Mouse (Mus musculus): ENCODE measurements at regions not wholly inside any gene's neighbourhood (a gene's known extent, or its start where the extent isn't known, plus 50 kb on each side); places are given as distances from the start of the nearest gene placed in this dataset.
A peak's percentile ranks its signal among the peaks of the same experiment; 100 is the strongest.

DNA sequence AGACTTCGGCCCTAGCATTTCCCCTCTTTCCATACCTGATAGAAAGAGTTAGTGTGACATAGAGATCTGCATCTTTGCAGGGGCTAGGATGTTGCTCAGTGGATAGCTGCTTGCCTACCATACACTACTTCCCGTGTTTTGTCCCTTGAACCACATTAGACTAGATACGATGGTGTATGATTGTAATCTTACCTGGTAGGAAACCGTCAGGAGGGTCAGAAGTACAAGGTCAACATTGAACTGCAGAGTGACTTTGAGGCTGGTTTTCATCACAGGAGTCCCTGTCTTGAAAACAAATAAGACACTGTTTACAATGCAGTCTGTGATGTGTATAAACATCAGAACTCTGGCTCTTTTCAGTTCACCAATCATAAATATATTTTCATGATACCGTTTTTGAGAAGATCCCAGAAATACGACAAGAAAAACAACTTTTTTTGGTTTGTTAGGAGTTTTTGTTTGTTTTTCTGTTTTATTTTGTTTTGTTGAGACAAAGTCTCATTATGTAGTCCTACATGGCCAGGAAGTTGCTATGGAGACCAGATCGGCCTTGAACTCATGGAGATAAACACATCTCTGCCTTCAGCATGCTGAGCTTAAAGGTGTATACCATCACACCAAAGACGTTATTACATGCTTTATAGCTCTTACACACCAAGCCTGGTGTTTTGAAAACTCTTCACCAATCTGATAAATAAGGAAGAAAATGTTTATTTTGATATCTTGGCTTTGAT, 81.2 kb upstream of the Dpyd start:
- Histone ChIP-seq H3K4me2 (ENCODE audit: low read depth) (no peak overlapping the region), H3K36me3 (ENCODE audit: control insufficient read depth, insufficient read depth, low read length) (no peaks in the 10 kb centered on the region), H3K9ac (ENCODE audit: low read length) (no peak overlapping the region), H3K9me3 (ENCODE audit: control insufficient read depth, low read length) (no peaks in the 10 kb centered on the region), H3K4me3 (ENCODE audit: low read depth, low read length) (no peak overlapping the region), H3K27me3 (ENCODE audit: control insufficient read depth, insufficient read depth, low read length) (no peaks in the 10 kb centered on the region), H3K4me1 (ENCODE audit: control insufficient read depth, insufficient read depth, low read length) (no peaks in the 10 kb centered on the region), H3K27ac (ENCODE audit: low read depth, low read length) (no peak overlapping the region)
- ATAC-seq (ENCODE audit: insufficient read depth, low FRiP score, low TSS enrichment) (no peak), DNase-seq (ENCODE audit: low spot score) (no peak)
- WGBS = 87% methylated on average over 8 of the region's 8 CpGs

DNA sequence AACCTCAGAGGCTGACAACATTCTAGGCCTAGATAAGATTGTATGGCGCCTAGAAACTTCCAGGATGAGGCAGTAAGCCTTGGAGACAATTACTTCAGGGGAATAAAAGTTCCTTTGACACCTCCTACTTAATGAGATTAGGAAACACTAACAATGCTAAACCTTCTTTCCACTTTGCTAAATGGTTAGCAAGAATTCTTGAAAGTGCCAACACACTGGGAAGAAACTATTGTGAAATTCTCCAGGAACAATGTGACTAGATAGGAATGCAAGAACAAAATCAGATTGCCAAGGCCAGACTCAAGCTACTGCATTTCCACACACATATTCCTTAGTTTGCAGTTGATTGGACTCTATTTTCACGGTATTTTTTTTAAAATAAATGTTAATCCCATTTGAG, 76.0 kb upstream of the Dpyd start:
- Histone ChIP-seq H3K9ac (ENCODE audit: low read length) (no peak overlapping the region), H3K27me3 (ENCODE audit: control insufficient read depth, insufficient read depth, low read length) (no peaks in the 10 kb centered on the region), H3K4me2 (ENCODE audit: low read depth) (no peak overlapping the region), H3K36me3 (ENCODE audit: control insufficient read depth, insufficient read depth, low read length) (no peaks in the 10 kb centered on the region), H3K4me1 (ENCODE audit: control insufficient read depth, insufficient read depth, low read length) (no peaks in the 10 kb centered on the region), H3K27ac (ENCODE audit: low read depth, low read length) (no peak overlapping the region), H3K4me3 (ENCODE audit: low read depth, low read length) (no peak overlapping the region), H3K9me3 (ENCODE audit: control insufficient read depth, low read length) (no peaks in the 10 kb centered on the region)
- WGBS = 68% methylated on average over 2 of the region's 2 CpGs
- no peak for ATAC-seq (ENCODE audit: insufficient read depth, low FRiP score, low TSS enrichment)
- no peak for DNase-seq (ENCODE audit: low spot score)

DNA sequence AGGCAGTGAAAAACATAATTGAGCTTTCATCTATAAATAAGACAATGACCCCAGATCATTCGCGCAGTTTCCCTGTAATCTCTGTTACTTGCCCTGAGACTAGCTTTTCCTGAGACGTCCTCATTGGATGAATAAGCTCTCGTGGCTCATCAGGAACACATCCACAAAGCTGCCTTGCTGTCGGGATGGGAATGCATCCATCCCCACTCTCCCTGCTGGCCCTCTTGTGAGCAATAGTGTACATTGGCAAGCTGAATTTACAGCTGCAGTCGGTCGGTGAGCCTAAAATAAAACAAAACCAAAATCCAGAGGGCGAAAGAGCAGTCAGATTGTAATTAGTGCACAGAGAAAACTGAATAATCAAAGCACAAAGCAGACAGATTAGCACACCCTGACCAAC, 74.5 kb upstream of the Dpyd start:
- no peak for DNase-seq (ENCODE audit: low spot score)

GRCm38 (mm10) chr3:118491101-118491500, 70.8 kb upstream of the Dpyd start:
- H3K36me3 ChIP-seq (ENCODE audit: control insufficient read depth, insufficient read depth, low read length) = no peaks in the 10 kb centered on the region
- 91% methylated on average over 1 of the region's 1 CpGs for WGBS
- no peaks in the 10 kb centered on the region for H3K9me3 ChIP-seq (ENCODE audit: control insufficient read depth, low read length)
- no peaks in the 10 kb centered on the region for H3K4me1 ChIP-seq (ENCODE audit: control insufficient read depth, insufficient read depth, low read length)
- H3K27ac ChIP-seq (ENCODE audit: low read depth, low read length) = no peak overlapping the region
- H3K27me3 ChIP-seq (ENCODE audit: control insufficient read depth, insufficient read depth, low read length) = no peaks in the 10 kb centered on the region
- no peak overlapping the region for H3K9ac ChIP-seq (ENCODE audit: low read length)
- H3K4me2 ChIP-seq (ENCODE audit: low read depth) = no peak overlapping the region
- H3K4me3 ChIP-seq (ENCODE audit: low read depth, low read length) = no peak overlapping the region
- no peak for ATAC-seq (ENCODE audit: insufficient read depth, low FRiP score, low TSS enrichment)
- DNase-seq (ENCODE audit: low spot score) = no peak

More for the DNA sequence above, 74.5 kb upstream of the Dpyd start:
- no peak overlapping the region for H3K4me3 ChIP-seq (ENCODE audit: low read depth, low read length)
- H3K9ac ChIP-seq (ENCODE audit: low read length) = no peak overlapping the region
- H3K4me2 ChIP-seq (ENCODE audit: low read depth) = no peak overlapping the region
- H3K9me3 ChIP-seq (ENCODE audit: control insufficient read depth, low read length) = no peaks in the 10 kb centered on the region
- ATAC-seq (ENCODE audit: insufficient read depth, low FRiP score, low TSS enrichment) = no peak
- H3K27ac ChIP-seq (ENCODE audit: low read depth, low read length) = no peak overlapping the region
- 71% methylated on average over 8 of the region's 8 CpGs for WGBS
- H3K4me1 ChIP-seq (ENCODE audit: control insufficient read depth, insufficient read depth, low read length) = no peaks in the 10 kb centered on the region
- H3K36me3 ChIP-seq (ENCODE audit: control insufficient read depth, insufficient read depth, low read length) = no peaks in the 10 kb centered on the region
- H3K27me3 ChIP-seq (ENCODE audit: control insufficient read depth, insufficient read depth, low read length) = no peaks in the 10 kb centered on the region

- DNase-seq (ENCODE audit: low spot score) = no peak
- H3K9ac ChIP-seq (ENCODE audit: low read length) = no peak overlapping the region
- WGBS = 94% methylated on average over 5 of the region's 5 CpGs
- no peak overlapping the region for H3K27ac ChIP-seq (ENCODE audit: low read depth, low read length)
- no peaks in the 10 kb centered on the region for H3K4me1 ChIP-seq (ENCODE audit: control insufficient read depth, insufficient read depth, low read length)
- no peaks in the 10 kb centered on the region for H3K27me3 ChIP-seq (ENCODE audit: control insufficient read depth, insufficient read depth, low read length)
- ATAC-seq (ENCODE audit: insufficient read depth, low FRiP score, low TSS enrichment) = no peak
- no peaks in the 10 kb centered on the region for H3K36me3 ChIP-seq (ENCODE audit: control insufficient read depth, insufficient read depth, low read length)
- H3K4me3 ChIP-seq (ENCODE audit: low read depth, low read length) = no peak overlapping the region
- H3K4me2 ChIP-seq (ENCODE audit: low read depth) = no peak overlapping the region
- H3K9me3 ChIP-seq (ENCODE audit: control insufficient read depth, low read length) = no peaks in the 10 kb centered on the region
Observed at GRCm38 (mm10) chr3:118491871-118492270, 70.1 kb upstream of the Dpyd start.

DNA sequence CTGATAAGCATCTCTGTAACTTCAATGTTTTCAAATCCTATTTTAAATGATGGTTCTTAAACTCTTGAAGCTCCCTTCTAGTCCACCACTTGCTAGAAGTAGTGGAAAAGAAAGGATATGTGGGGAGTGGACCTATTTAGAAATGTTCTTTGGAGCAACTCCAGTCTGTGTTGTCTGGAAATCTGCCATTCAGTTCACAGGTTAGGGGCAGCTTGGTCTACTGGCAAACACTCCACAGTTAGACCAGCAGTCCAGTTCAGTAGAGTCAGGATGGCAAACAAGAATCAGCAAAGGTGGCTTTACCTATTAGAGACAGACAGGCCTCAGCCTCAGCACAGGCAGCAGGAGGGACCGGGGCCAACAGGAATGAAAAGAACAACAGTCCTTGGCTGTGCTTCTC, 67.3 kb upstream of the Dpyd start:
- ATAC-seq (ENCODE audit: insufficient read depth, low FRiP score, low TSS enrichment) = no peak
- WGBS = 90% methylated on average over 1 of the region's 1 CpGs

GRCm38 (mm10) chr3:118500234-118500633, 61.7 kb upstream of the Dpyd start:
- DNase-seq (ENCODE audit: low spot score) = peak; percentile 42
- no peak overlapping the region for H3K4me3 ChIP-seq (ENCODE audit: low read depth, low read length)
- no peaks in the 10 kb centered on the region for H3K9me3 ChIP-seq (ENCODE audit: control insufficient read depth, low read length)
- no peaks in the 10 kb centered on the region for H3K27me3 ChIP-seq (ENCODE audit: control insufficient read depth, insufficient read depth, low read length)
- no peak overlapping the region for H3K27ac ChIP-seq (ENCODE audit: low read depth, low read length)
- no peak overlapping the region for H3K9ac ChIP-seq (ENCODE audit: low read length)
- H3K4me1 ChIP-seq (ENCODE audit: control insufficient read depth, insufficient read depth, low read length) = no peaks in the 10 kb centered on the region
- H3K4me2 ChIP-seq (ENCODE audit: low read depth) = no peak overlapping the region
- 21% methylated on average over 4 of the region's 4 CpGs for WGBS
- no peaks in the 10 kb centered on the region for H3K36me3 ChIP-seq (ENCODE audit: control insufficient read depth, insufficient read depth, low read length)
- no peak for ATAC-seq (ENCODE audit: insufficient read depth, low FRiP score, low TSS enrichment)

More for the DNA sequence above, 67.3 kb upstream of the Dpyd start:
- Histone ChIP-seq H3K36me3 (ENCODE audit: control insufficient read depth, insufficient read depth, low read length) (no peaks in the 10 kb centered on the region), H3K27me3 (ENCODE audit: control insufficient read depth, insufficient read depth, low read length) (no peaks in the 10 kb centered on the region), H3K9ac (ENCODE audit: low read length) (no peak overlapping the region), H3K9me3 (ENCODE audit: control insufficient read depth, low read length) (no peaks in the 10 kb centered on the region), H3K4me1 (ENCODE audit: control insufficient read depth, insufficient read depth, low read length) (no peaks in the 10 kb centered on the region), H3K27ac (ENCODE audit: low read depth, low read length) (no peak overlapping the region), H3K4me3 (ENCODE audit: low read depth, low read length) (no peak overlapping the region), H3K4me2 (ENCODE audit: low read depth) (no peak overlapping the region)
- no peak for DNase-seq (ENCODE audit: low spot score)

GRCm38 (mm10) chr3:118507582-118508237, 54.2 kb upstream of the Dpyd start:
- no peak overlapping the region for H3K4me2 ChIP-seq (ENCODE audit: low read depth)
- H3K36me3 ChIP-seq (ENCODE audit: control insufficient read depth, insufficient read depth, low read length) = no peaks in the 10 kb centered on the region
- no peak overlapping the region for H3K27ac ChIP-seq (ENCODE audit: low read depth, low read length)
- WGBS = 78% methylated on average over 7 of the region's 7 CpGs
- no peak for DNase-seq (ENCODE audit: low spot score)
- no peak overlapping the region for H3K9ac ChIP-seq (ENCODE audit: low read length)
- no peaks in the 10 kb centered on the region for H3K9me3 ChIP-seq (ENCODE audit: control insufficient read depth, low read length)
- H3K4me3 ChIP-seq (ENCODE audit: low read depth, low read length) = no peak overlapping the region
- H3K4me1 ChIP-seq (ENCODE audit: control insufficient read depth, insufficient read depth, low read length) = no peaks in the 10 kb centered on the region; the same call in 1 of the 2 replicates
- no peak for ATAC-seq (ENCODE audit: insufficient read depth, low FRiP score, low TSS enrichment)
- no peaks in the 10 kb centered on the region for H3K27me3 ChIP-seq (ENCODE audit: control insufficient read depth, insufficient read depth, low read length)

DNA sequence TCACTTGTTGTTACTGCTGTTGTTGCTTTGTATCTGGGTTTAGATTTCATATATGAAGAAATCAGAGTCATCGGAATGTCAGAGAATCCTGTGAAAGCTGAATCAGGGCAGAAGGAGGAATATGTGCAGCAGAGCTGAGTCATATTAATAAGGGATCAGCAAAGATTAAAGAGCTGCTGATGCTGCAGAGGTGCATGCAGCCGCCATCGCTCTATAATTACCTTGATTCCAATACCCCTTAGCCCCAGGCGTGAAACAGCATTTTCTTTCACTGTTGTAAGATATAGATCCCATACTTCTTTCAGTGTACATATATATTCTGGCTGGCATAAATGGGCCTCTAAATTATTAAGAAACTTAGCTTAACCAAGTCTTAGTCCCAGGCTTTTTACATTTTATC, 51.1 kb upstream of the Dpyd start:
- Histone ChIP-seq H3K36me3 (ENCODE audit: control insufficient read depth, insufficient read depth, low read length) (no peaks in the 10 kb centered on the region), H3K4me3 (ENCODE audit: low read depth, low read length) (no peak overlapping the region), H3K27me3 (ENCODE audit: control insufficient read depth, insufficient read depth, low read length) (no peaks in the 10 kb centered on the region), H3K27ac (ENCODE audit: low read depth, low read length) (no peak overlapping the region), H3K4me1 (ENCODE audit: control insufficient read depth, insufficient read depth, low read length) (no peaks in the 10 kb centered on the region; the same call in 1 of the 2 replicates), H3K9me3 (ENCODE audit: control insufficient read depth, low read length) (no peaks in the 10 kb centered on the region), H3K4me2 (ENCODE audit: low read depth) (no peak overlapping the region), H3K9ac (ENCODE audit: low read length) (no peak overlapping the region)
- WGBS = 88% methylated on average over 4 of the region's 4 CpGs
- ATAC-seq (ENCODE audit: insufficient read depth, low FRiP score, low TSS enrichment) (no peak), DNase-seq (ENCODE audit: low spot score) (no peak)
